Mouse (Mus musculus) induced T-regulatory cell, adult 2 months (primary cell): ENCODE results near the gene Strip2.

Experiments used
- DNase-seq: peaks from one replicate; pipeline ENCODE4 v3.0.0-alpha.2; 2012; ENCODE audit warnings: low read depth

The Strip2 gene

GRCm38 (mm10) chr6:30009204-30009603 lies 92.4 kb downstream of the Strip2 start:
- no peak for DNase-seq
